Mouse (Mus musculus) spleen, adult 2 months (tissue): ENCODE data around the gene Klb. TPM values are rescaled to one million over a fixed set of nuclear protein-coding genes. Genes with fewer than 3 reads are reported as not detected.
"Not testable (repeated sequence)": the region's sequence is repeated elsewhere in the genome, so short reads cannot be mapped to it uniquely, and the experiment has no call there.

Experiments used
- DNase-seq, 2 experiments: peaks; one replicate each; pipeline versions ENCODE4 v3.0.0 to v3.0.0-alpha.2; 2012 to 2021; ENCODE audit warnings: low spot score in 2 of 2, low read depth in 1 of 2
- H3K27ac ChIP-seq: fragments of 200-500 bp; 2 replicates; pipeline ENCODE4 v1.5.1; 2012; ENCODE audit warnings: low read length, inconsistent platforms; ENCODE audit not compliant: insufficient read depth
- H3K27me3 ChIP-seq: fragments of 200-500 bp; 2 replicates; pipeline ENCODE4 v1.6.1; 2012; ENCODE audit warnings: mild to moderate bottlenecking, moderate library complexity, low read length, inconsistent platforms; ENCODE audit not compliant: control insufficient read depth, insufficient read depth
- H3K36me3 ChIP-seq: fragments of 200-500 bp; 2 replicates; pipeline ENCODE4 v1.6.1; 2012; ENCODE audit warnings: mild to moderate bottlenecking, low read length, inconsistent platforms; ENCODE audit not compliant: control insufficient read depth, insufficient read depth
- H3K4me1 ChIP-seq: fragments of 200-500 bp; 2 replicates; pipeline ENCODE4 v1.6.1; 2011; ENCODE audit warnings: inconsistent platforms; ENCODE audit not compliant: control insufficient read depth, insufficient read depth, insufficient read length
- H3K4me3 ChIP-seq: fragments of 200-500 bp; 2 replicates; pipeline ENCODE4 v1.5.1; 2011; ENCODE audit warnings: mild to moderate bottlenecking, inconsistent platforms; ENCODE audit not compliant: insufficient read depth, insufficient read length; ENCODE audit errors: extremely low read depth
- CTCF ChIP-seq: fragments of 200-500 bp; IDR thresholded peaks from 2 replicates; pipeline ENCODE4 v1.5.1; 2011; ENCODE audit warnings: mild to moderate bottlenecking, inconsistent platforms; ENCODE audit not compliant: insufficient read depth, insufficient read length, insufficient replicate concordance; ENCODE audit errors: extremely low read depth
- POLR2A ChIP-seq: fragments of 200-500 bp; IDR thresholded peaks from 2 replicates; pipeline ENCODE4 v1.6.1; 2011; ENCODE audit warnings: low read depth, low read length, inconsistent platforms
- WGBS: fragments of 180-500 bp; shearing (Covaris S2); methylation state at CpG from one replicate; pipeline ENCODE4 v1.1.7; 2018; 5-methylcytosine and 5-hydroxymethylcytosine counted together
- polyA plus RNA-seq: library from polyadenylated mRNA; depleted of rRNA; stranded (reverse); fragments of >200 nt; gene quantifications from 2 replicates; pipeline ENCODE4 v1.2.3, GENCODE M21; 2012; rRNA removed

The Klb gene
- 0.14 TPM in 2 replicates for polyA plus RNA-seq

GRCm38 (mm10) chr5:65348168-65348567, at the start of gene Klb:
Gene Klb (plus strand): TSS chr5:65348314.
- no peak for DNase-seq
- TF ChIP-seq CTCF (no peak), POLR2A (no peak)
- H3K4me1 ChIP-seq: no peaks in the 10 kb centered on the region
- H3K4me3 ChIP-seq: no peak within 1 kb of the TSS
- H3K36me3 ChIP-seq: no peaks in the 10 kb centered on the region
- H3K27me3 ChIP-seq: no peaks in the 10 kb centered on the region
- no peak within 1 kb of the TSS for H3K27ac ChIP-seq
- 87% methylated on average over 15 of the region's 15 CpGs for WGBS

GRCm38 (mm10) chr5:65299623-65300022, 48.5 kb upstream of the Klb start:
- 90% methylated on average over 1 of the region's 1 CpGs for WGBS
- H3K27me3 ChIP-seq, H3K27ac ChIP-seq, DNase-seq, H3K4me1 ChIP-seq, H3K4me3 ChIP-seq: not testable (repeated sequence)
- H3K36me3 ChIP-seq: peaks cover 25% of the 10 kb centered on the region

- WGBS: 89% methylated on average over 8 of the region's 9 CpGs
- no peaks in the 10 kb centered on the region for H3K4me1 ChIP-seq
- no peak overlapping the region for H3K4me3 ChIP-seq
- DNase-seq: no peak
- TF ChIP-seq CTCF: no peak
- TF ChIP-seq POLR2A: no peak
- no peak overlapping the region for H3K27ac ChIP-seq
- H3K27me3 ChIP-seq: no peaks in the 10 kb centered on the region
- H3K36me3 ChIP-seq: peaks cover 24% of the 10 kb centered on the region
Measured at GRCm38 (mm10) chr5:65300121-65300520, 48.0 kb upstream of the Klb start.

GRCm38 (mm10) chr5:65305516-65305915, 42.6 kb upstream of the Klb start:
- TF ChIP-seq POLR2A (no peak), CTCF (no peak)
- H3K4me3 ChIP-seq: no peak overlapping the region
- no peak for DNase-seq
- H3K27ac ChIP-seq: no peak overlapping the region
- WGBS: 92% methylated on average over 9 of the region's 9 CpGs
- no peaks in the 10 kb centered on the region for H3K27me3 ChIP-seq
- peaks cover 17% of the 10 kb centered on the region for H3K36me3 ChIP-seq
- no peaks in the 10 kb centered on the region for H3K4me1 ChIP-seq

- DNase-seq: no peak
- no peak for TF ChIP-seq CTCF
- no peak for TF ChIP-seq POLR2A
- Histone ChIP-seq H3K27me3 (no peaks in the 10 kb centered on the region), H3K27ac (no peak overlapping the region), H3K4me3 (no peak overlapping the region), H3K4me1 (peaks cover 4% of the 10 kb centered on the region), H3K36me3 (peaks cover 21% of the 10 kb centered on the region)
- WGBS: 96% methylated on average over 7 of the region's 7 CpGs
Measured at GRCm38 (mm10) chr5:65308208-65308607, 39.9 kb upstream of the Klb start.

GRCm38 (mm10) chr5:65308866-65309265, 39.2 kb upstream of the Klb start:
- Histone ChIP-seq H3K27me3 (no peaks in the 10 kb centered on the region), H3K4me3 (no peak overlapping the region), H3K36me3 (peaks cover 22% of the 10 kb centered on the region), H3K27ac (no peak overlapping the region), H3K4me1 (peaks cover 4% of the 10 kb centered on the region)
- no peak for TF ChIP-seq CTCF
- no peak for TF ChIP-seq POLR2A
- DNase-seq: no peak
- 59% methylated on average over 3 of the region's 3 CpGs for WGBS

- TF ChIP-seq POLR2A (no peak), CTCF (no peak)
- H3K4me3 ChIP-seq: no peak overlapping the region
- H3K36me3 ChIP-seq: peaks cover 17% of the 10 kb centered on the region
- H3K27me3 ChIP-seq: no peaks in the 10 kb centered on the region
- no peak for DNase-seq
- H3K4me1 ChIP-seq: peaks cover 11% of the 10 kb centered on the region; the same call in 1 of the 2 replicates
- H3K27ac ChIP-seq: no peak overlapping the region
- WGBS: 92% methylated on average over 9 of the region's 9 CpGs
Measured at GRCm38 (mm10) chr5:65319176-65319575, 28.9 kb upstream of the Klb start.

- peak overlapping the region; percentile 47; the same call in 1 of the 2 replicates for H3K27ac ChIP-seq
- no peaks in the 10 kb centered on the region for H3K27me3 ChIP-seq
- TF ChIP-seq POLR2A (no peak), CTCF (no peak)
- peaks cover 23% of the 10 kb centered on the region; the same call in 1 of the 2 replicates for H3K4me1 ChIP-seq
- 22% methylated on average over 10 of the region's 10 CpGs for WGBS
- peaks cover 10% of the 10 kb centered on the region for H3K36me3 ChIP-seq
- H3K4me3 ChIP-seq: no peak overlapping the region
- peak; percentile 50 to 63 for DNase-seq
Measured at GRCm38 (mm10) chr5:65322165-65322564, 25.9 kb upstream of the Klb start.
